Mouse (Mus musculus) neural tube, embryonic 15.5 days (tissue): Measurements from ENCODE around the gene F12. TPM values are rescaled to one million over a fixed set of nuclear protein-coding genes. Genes with fewer than 3 reads are reported as not detected.
A peak's percentile ranks its signal among the peaks of the same experiment; 100 is the strongest.

Experiments used
- ATAC-seq: fragments of 200-750 bp; cut with Nextera tagmentation; 2 replicates; pipeline ENCODE4 v1.8.0; 2017; ENCODE audit warnings: mild to moderate bottlenecking, moderate TSS enrichment, moderate library complexity; ENCODE audit not compliant: low FRiP score
- H3K27ac ChIP-seq: fragments of 300-500 bp; sonication (generic); replicated peaks from 2 replicates; pipeline ENCODE4 v1.5.1; 2015; ENCODE audit warnings: mild to moderate bottlenecking, inconsistent platforms
- H3K27me3 ChIP-seq: fragments of 300-500 bp; sonication (generic); replicated peaks from 2 replicates; pipeline ENCODE4 v1.6.1; 2015; ENCODE audit warnings: inconsistent platforms
- H3K36me3 ChIP-seq: fragments of 300-500 bp; sonication (generic); 2 replicates; pipeline ENCODE4 v1.6.1; 2015; ENCODE audit warnings: inconsistent platforms
- H3K4me1 ChIP-seq: fragments of 300-500 bp; sonication (generic); 2 replicates; pipeline ENCODE4 v1.6.1; 2015; ENCODE audit warnings: inconsistent platforms
- H3K4me2 ChIP-seq: fragments of 300-500 bp; sonication (generic); 2 replicates; pipeline ENCODE4 v1.6.1; 2015; ENCODE audit warnings: inconsistent platforms, mild to moderate bottlenecking, moderate library complexity
- H3K4me3 ChIP-seq: fragments of 300-500 bp; sonication (generic); replicated peaks from 2 replicates; pipeline ENCODE4 v1.5.1; 2015; ENCODE audit warnings: mild to moderate bottlenecking, inconsistent platforms
- H3K9ac ChIP-seq: fragments of 300-500 bp; sonication (generic); replicated peaks from 2 replicates; pipeline ENCODE4 v1.6.1; 2015; ENCODE audit warnings: mild to moderate bottlenecking, inconsistent platforms
- H3K9me3 ChIP-seq: fragments of 300-500 bp; sonication (generic); replicated peaks from 2 replicates; pipeline ENCODE4 v1.6.1; 2016; ENCODE audit warnings: inconsistent platforms
- WGBS: fragments of 180-500 bp; shearing (Covaris S2); methylation state at CpG from one replicate; pipeline ENCODE4 v1.1.7; 2015; ENCODE audit warnings: mixed read lengths; 5-methylcytosine and 5-hydroxymethylcytosine counted together
- polyA plus RNA-seq: library from polyadenylated mRNA; unstranded; fragments of >200 nt; fragmentation: Nextera tagmentation; extraction: Ambion mirVana; gene quantifications from 2 replicates; pipeline ENCODE4 v1.2.1, GENCODE M21; 2015

F12 gene
- polyA plus RNA-seq, 1 experiment from 2014 or later, result 0.18 TPM

GRCm38 (mm10) chr13:55465830-55466440 lies 39.3 kb upstream of the F12 start:
- ATAC-seq, result no peak
- H3K4me3 ChIP-seq, result peak overlapping the region; percentile 88

GRCm38 (mm10) chr13:55465184-55465583 lies 38.6 kb upstream of the F12 start:
- H3K4me1 ChIP-seq, result peaks cover 70% of the 10 kb centered on the region
- ATAC-seq, result peak; percentile 19; the same call in 1 of the 2 replicates

More at GRCm38 (mm10) chr13:55465830-55466440, 39.3 kb upstream of the F12 start:
- peak overlapping the region; percentile 89 for H3K4me2 ChIP-seq
- H3K36me3 ChIP-seq, result peaks cover 5% of the 10 kb centered on the region; the same call in 1 of the 2 replicates
- no peaks in the 10 kb centered on the region for H3K27me3 ChIP-seq
- H3K4me1 ChIP-seq, result peaks cover 78% of the 10 kb centered on the region
- H3K9ac ChIP-seq, result peak overlapping the region; percentile 92
- WGBS, result 45% methylated on average over 5 of the region's 5 CpGs
- H3K9me3 ChIP-seq, result no peaks in the 10 kb centered on the region
- H3K27ac ChIP-seq, result peak overlapping the region; percentile 98

GRCm38 (mm10) chr13:55464027-55464884 lies 37.7 kb upstream of the F12 start, which contains the start of gene Prr7:
TSS of gene Prr7 (plus strand) at chr13:55464267.
- peak within 1 kb of the TSS; percentile 92 for H3K9ac ChIP-seq
- H3K4me2 ChIP-seq, result peak within 1 kb of the TSS; percentile 89
- peaks cover 61% of the 10 kb centered on the region for H3K4me1 ChIP-seq
- peak; percentile 81 for ATAC-seq
- H3K27ac ChIP-seq, result peak within 1 kb of the TSS; percentile 98
- no peaks in the 10 kb centered on the region for H3K9me3 ChIP-seq
- H3K4me3 ChIP-seq, result peak within 1 kb of the TSS; percentile 88
- H3K36me3 ChIP-seq, result peaks cover 18% of the 10 kb centered on the region
- WGBS, result under 1% methylated on average over 82 of the region's 84 CpGs
- no peaks in the 10 kb centered on the region for H3K27me3 ChIP-seq

More at GRCm38 (mm10) chr13:55465184-55465583, 38.6 kb upstream of the F12 start:
- WGBS, result 4% methylated on average over 3 of the region's 3 CpGs
- Histone ChIP-seq H3K36me3 (peaks cover 9% of the 10 kb centered on the region), H3K9ac (peak overlapping the region; percentile 92), H3K4me3 (peak overlapping the region; percentile 88), H3K27ac (peak overlapping the region; percentile 98), H3K27me3 (no peaks in the 10 kb centered on the region), H3K9me3 (no peaks in the 10 kb centered on the region), H3K4me2 (peak overlapping the region; percentile 89)

- Histone ChIP-seq H3K27me3 (no peaks in the 10 kb centered on the region), H3K9ac (peak overlapping the region; percentile 92), H3K4me3 (peak overlapping the region; percentile 88), H3K36me3 (peaks cover 24% of the 10 kb centered on the region), H3K9me3 (no peaks in the 10 kb centered on the region), H3K27ac (peak overlapping the region; percentile 98), H3K4me2 (peak overlapping the region; percentile 89), H3K4me1 (peaks cover 54% of the 10 kb centered on the region)
- ATAC-seq, result peak; percentile 3; the same call in 1 of the 2 replicates
- 7% methylated on average over 14 of the region's 14 CpGs for WGBS
Observed at GRCm38 (mm10) chr13:55463399-55464026, 36.9 kb upstream of the F12 start.

- Histone ChIP-seq H3K9me3 (no peaks in the 10 kb centered on the region), H3K36me3 (peaks cover 28% of the 10 kb centered on the region), H3K9ac (no peak overlapping the region), H3K4me2 (peak overlapping the region; percentile 89), H3K27me3 (no peaks in the 10 kb centered on the region), H3K4me3 (no peak overlapping the region), H3K27ac (0 out of 2 replicates have a peak overlapping the region, but pooled peaks have one; percentile 98), H3K4me1 (peaks cover 48% of the 10 kb centered on the region)
- ATAC-seq, result no peak
- WGBS, result 65% methylated on average over 2 of the region's 2 CpGs
Observed at GRCm38 (mm10) chr13:55462965-55463364, 36.4 kb upstream of the F12 start.

GRCm38 (mm10) chr13:55451785-55452549 lies 25.4 kb upstream of the F12 start:
- ATAC-seq, result no peak
- H3K4me2 ChIP-seq, result no peak overlapping the region
- no peaks in the 10 kb centered on the region for H3K9me3 ChIP-seq
- no peak overlapping the region for H3K4me3 ChIP-seq
- no peak overlapping the region for H3K27ac ChIP-seq
- no peaks in the 10 kb centered on the region for H3K27me3 ChIP-seq
- no peak overlapping the region for H3K9ac ChIP-seq
- peaks cover 15% of the 10 kb centered on the region for H3K4me1 ChIP-seq
- peaks cover 63% of the 10 kb centered on the region for H3K36me3 ChIP-seq
- 95% methylated on average over 16 of the region's 16 CpGs for WGBS

GRCm38 (mm10) chr13:55451296-55451695 lies 24.7 kb upstream of the F12 start:
- no peak overlapping the region for H3K4me2 ChIP-seq
- peaks cover 21% of the 10 kb centered on the region for H3K4me1 ChIP-seq
- no peaks in the 10 kb centered on the region for H3K9me3 ChIP-seq
- peaks cover 60% of the 10 kb centered on the region for H3K36me3 ChIP-seq
- H3K9ac ChIP-seq, result no peak overlapping the region
- H3K27ac ChIP-seq, result no peak overlapping the region
- H3K4me3 ChIP-seq, result no peak overlapping the region
- no peak for ATAC-seq
- WGBS, result 92% methylated on average over 10 of the region's 10 CpGs
- no peaks in the 10 kb centered on the region for H3K27me3 ChIP-seq

- Histone ChIP-seq H3K4me1 (peaks cover 29% of the 10 kb centered on the region), H3K27ac (no peak overlapping the region), H3K36me3 (peaks cover 53% of the 10 kb centered on the region), H3K27me3 (no peaks in the 10 kb centered on the region), H3K4me2 (no peak overlapping the region), H3K9ac (no peak overlapping the region), H3K9me3 (no peaks in the 10 kb centered on the region), H3K4me3 (no peak overlapping the region)
- 89% methylated on average over 11 of the region's 11 CpGs for whole genome bisulfite sequencing
- no peak for ATAC-seq
Observed at GRCm38 (mm10) chr13:55450511-55450980, 24.0 kb upstream of the F12 start.

- 91% methylated on average over 17 of the region's 17 CpGs for WGBS
- no peak overlapping the region for H3K9ac ChIP-seq
- H3K27me3 ChIP-seq, result no peaks in the 10 kb centered on the region
- H3K4me1 ChIP-seq, result peaks cover 29% of the 10 kb centered on the region
- H3K27ac ChIP-seq, result no peak overlapping the region
- H3K36me3 ChIP-seq, result peaks cover 47% of the 10 kb centered on the region
- no peak for ATAC-seq
- no peaks in the 10 kb centered on the region for H3K9me3 ChIP-seq
- H3K4me3 ChIP-seq, result no peak overlapping the region
- H3K4me2 ChIP-seq, result no peak overlapping the region
Observed at GRCm38 (mm10) chr13:55449679-55450441, 23.3 kb upstream of the F12 start.

- no peak overlapping the region for H3K4me3 ChIP-seq
- H3K27ac ChIP-seq, result no peak overlapping the region
- H3K9ac ChIP-seq, result no peak overlapping the region
- peaks cover 41% of the 10 kb centered on the region for H3K36me3 ChIP-seq
- no peak overlapping the region for H3K4me2 ChIP-seq
- WGBS, result 90% methylated on average over 9 of the region's 9 CpGs
- no peak for ATAC-seq
- no peaks in the 10 kb centered on the region for H3K27me3 ChIP-seq
- H3K9me3 ChIP-seq, result no peaks in the 10 kb centered on the region
- H3K4me1 ChIP-seq, result peaks cover 30% of the 10 kb centered on the region
Observed at GRCm38 (mm10) chr13:55449205-55449604, 22.6 kb upstream of the F12 start.
